Mouse (Mus musculus) kidney, postnatal 14 days (tissue): ENCODE data around the gene Fam102a.

Experiments used
- DNase-seq: peaks from one replicate; pipeline ENCODE4 v3.0.0; 2022; ENCODE audit warnings: mixed read lengths

Gene Fam102a

DNA sequence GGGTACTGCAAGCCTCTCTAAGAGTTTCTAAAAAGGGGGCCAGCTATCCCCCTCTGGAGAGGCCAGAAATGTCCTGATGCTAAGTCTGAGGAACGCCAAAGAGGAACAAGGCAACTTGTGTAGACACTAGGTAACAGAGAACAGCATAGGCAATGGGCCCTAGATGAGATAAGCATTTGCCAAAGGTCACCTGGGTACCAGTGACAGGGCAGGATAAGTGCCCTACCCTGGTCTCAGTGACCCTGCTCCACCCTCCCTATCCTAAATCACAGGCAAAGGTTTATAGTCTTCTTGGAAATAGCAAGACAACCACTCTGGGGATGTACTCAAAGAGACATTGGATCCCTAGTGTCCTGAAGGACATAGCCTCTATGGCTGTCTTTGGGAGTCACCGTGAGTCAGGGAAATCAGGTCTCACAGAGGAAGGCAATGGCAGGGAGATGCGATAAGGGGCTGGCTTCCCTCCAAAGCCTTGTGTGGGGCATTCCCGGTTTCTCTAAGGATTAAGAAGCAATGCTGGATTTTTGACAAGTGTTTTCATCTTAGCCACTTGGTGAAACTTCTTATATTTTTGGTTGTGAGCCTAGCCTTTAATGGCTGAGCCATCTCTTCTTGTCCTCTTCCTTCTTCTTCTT, 17.8 kb upstream of the Fam102a start:
- peak; percentile 38 for DNase-seq

DNA sequence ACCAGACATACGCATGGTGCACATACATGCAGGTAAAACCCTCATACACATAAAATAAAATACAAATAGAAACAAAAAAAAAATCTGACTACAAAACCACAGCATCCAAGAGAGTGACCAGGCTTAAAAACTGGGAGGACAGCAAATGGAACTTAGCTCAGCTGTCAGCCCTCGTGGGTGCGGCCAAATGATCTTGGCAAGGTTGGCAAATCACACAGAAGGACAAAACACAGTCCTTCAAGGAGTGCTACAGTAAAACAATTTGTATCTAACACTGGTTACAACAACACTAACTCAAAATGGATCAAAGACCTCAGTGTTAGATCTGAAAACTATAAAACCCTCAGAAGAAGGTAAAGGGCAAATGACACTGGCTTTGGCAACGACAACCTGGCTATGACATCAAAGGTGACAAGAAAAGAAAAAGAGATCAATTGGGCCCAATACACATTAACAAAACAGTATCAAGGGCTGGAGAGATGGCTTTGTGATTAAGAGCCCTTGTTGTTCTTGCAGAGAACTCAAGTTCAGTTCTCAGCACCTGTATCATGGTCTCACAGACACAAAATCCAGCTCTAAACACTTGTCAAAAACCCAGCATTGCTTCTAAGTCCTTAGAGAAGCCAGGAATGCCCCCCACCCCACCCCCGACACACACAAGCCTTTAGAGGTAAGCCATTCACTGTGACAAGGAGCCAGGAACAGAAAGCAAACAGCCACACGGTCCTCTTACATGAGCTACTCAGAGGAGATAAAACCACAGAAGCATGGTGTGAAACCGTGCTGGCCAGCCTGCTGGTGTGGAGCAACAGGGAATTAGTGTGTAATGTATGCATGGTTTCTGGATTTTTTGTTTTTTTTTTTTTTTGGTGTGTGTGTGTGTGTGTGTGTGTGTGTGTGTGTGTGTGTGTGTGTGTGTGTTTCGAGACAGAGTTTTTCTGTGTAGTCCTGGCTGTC, 14.8 kb upstream of the Fam102a start:
- DNase-seq: no peak

- DNase-seq: peak; percentile 77
Measured at GRCm38 (mm10) chr2:32524536-32525031, 10.5 kb upstream of the Fam102a start.

DNA sequence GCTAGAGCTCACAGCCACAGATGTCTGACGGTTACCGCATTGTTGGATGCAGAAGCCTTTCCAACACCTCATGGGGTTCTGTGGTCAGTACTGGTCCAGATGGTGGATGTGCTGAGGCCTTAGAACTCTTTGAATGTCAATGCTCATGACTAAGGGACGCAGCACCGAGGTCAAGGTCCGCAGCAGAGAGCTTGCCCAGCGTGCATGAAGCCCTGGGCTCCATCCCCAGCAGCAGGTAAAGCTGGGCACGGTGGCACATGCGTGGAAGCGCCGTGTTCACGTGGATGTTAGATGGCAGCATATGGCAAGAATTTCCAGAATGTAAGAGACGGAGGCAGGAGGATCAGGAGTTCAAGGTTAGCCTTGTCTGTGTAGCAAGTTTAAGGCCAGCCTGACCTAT, 9.3 kb upstream of the Fam102a start:
- no peak for DNase-seq

GRCm38 (mm10) chr2:32527468-32527966, 7.6 kb upstream of the Fam102a start:
- DNase-seq: peak; percentile 83

DNA sequence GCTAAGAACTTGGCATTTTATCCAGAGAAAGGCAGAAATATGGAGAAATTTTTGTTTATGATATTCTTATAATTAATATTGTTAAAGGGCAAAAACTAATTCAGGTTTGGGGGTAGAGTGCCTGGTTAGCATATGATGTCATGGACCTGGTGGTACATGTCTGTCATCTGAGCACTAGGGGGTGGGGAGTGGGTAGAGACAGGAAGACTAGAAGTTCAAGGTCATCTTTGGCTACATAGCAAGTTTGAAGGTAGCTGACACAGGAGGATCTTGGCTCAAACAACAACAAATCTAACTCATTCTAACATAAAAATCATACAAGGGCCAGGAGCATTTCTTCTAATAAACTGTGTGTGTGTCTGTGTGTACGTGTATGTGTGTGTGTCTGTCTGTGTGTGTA, 6.8 kb upstream of the Fam102a start:
- DNase-seq: no peak

DNA sequence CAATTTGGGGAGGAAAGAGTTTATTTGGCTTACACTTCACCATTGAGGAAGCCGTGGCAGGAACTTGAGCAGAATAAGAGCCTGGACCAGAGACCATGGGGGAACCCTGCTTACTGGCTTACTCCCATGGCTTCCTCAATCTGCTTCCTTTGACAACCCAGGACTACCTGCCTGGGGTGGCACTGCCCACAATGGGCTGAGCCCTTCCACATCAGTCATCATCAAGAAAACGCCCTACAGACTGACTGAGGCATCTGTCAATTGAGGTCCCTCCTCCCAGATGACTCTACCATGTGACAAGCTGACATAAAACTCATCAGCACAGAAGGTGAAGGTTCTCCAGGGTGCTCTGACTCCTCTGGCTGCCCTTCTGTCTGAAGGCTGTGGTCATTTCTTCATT, 4.7 kb upstream of the Fam102a start:
- DNase-seq: no peak

DNA sequence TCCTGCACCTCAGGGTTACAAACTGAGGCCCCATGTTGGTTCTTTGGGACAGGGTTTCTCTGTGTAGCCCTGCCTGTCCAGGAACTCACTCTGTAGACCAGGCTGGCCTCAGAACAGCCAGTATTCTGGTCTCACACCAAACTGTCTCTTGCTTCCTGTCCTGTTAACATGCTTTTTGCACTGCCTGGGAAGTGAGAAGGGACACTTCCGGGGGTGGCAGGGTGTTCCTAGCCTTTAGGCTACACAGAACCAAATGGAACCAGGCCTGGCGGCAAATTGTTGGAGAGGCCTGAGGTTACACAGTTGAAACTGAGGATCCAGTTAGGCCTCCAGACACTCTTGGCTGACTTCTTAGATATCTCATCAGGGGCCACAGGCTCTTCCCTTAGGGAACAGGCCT, 2.0 kb upstream of the Fam102a start:
- DNase-seq: no peak

GRCm38 (mm10) chr2:32534061-32534732, 935 bp upstream of the Fam102a start:
- peak; percentile 75 for DNase-seq

- peak; percentile 88 for DNase-seq
Measured at GRCm38 (mm10) chr2:32535501-32535991, 414 bp downstream of the Fam102a start.

DNA sequence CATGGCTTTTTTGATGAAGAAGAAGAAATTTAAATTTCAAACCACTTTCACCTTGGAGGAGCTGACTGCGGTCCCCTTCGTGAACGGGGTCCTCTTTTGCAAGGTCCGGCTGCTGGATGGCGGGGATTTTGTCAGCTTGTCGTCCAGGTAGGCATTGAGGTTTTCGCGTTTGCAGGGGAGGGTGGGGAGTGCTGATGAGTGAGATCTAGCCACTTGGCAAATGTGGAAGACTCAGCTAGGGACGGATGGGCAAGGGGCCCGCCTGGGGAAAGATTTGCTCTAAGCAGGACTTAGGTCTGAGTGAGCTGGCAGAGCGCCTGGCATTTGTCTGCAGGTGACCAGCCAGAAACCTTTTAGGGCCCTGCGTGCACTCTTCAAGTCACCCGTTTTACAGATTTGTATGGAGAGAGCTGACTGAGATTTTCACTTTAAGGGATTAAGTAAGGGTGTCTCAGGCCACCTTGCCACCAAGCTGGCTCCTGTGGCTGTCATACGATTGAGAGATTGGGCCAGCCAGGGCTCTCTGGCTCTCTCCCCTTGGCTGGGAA, 1.0 kb downstream of the Fam102a start:
- DNase-seq: peak; percentile 72

DNA sequence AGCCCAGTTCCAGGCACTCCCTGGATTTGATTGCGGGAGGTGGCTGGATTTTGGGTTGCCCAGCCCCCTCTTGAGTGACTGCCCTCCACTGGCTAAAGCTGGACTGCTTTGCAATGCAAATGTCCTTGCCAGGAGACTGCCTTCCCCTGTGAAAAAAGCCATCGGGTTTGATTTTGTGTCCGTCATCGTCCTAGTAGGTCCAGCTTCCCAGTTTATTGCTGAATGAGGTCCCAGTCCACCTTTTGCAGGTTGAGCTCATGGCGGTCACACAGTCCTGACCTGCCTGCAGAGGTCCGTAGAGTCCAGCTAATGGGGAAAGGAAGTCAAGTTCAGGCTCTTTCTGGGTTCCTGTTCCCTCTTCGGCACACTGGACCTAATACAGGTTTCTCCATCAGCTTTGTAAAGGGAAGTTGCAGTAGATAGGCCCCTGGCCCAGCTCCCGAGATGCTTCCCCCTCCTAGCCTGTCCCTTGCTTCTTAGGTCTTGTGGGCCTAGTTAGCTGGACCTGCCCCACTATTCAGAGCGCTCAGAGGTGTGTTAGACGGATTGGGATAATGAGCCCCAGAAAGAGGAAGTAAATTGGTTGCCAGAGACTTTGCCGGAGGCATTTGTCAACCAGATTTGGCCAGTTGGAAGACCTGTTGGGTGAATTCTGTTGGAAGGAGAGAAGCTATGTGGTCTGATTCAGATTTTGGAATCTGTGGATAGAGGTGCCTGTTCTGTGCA, 1.7 kb downstream of the Fam102a start:
- DNase-seq: peak; percentile 75

DNA sequence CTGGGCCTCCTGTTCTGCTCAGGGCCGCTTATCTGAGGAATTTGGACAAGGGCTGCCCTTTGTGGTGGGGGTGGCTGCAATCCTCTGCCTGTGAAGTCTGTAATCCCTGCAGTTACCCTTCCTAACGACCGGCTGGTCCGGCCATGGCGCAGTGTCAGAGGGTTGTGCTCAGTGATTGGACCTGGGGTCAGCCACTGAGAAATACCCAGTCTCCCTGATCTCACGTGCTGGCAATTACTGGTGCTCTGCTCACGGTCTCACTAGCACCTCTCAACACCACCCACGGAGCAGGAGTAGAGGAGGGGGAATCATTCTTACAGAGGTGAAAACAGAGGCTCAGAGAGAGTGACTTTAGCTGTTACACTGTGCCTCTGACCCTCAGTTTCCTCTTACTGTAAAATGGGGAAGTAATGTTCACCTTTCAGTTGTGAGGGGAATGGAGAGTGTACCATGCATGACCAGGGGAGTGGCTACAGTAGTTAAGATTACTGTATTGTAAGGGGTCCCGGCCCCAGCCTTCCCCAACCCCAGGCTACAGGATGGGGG, 2.3 kb downstream of the Fam102a start:
- DNase-seq: peak; percentile 65

DNA sequence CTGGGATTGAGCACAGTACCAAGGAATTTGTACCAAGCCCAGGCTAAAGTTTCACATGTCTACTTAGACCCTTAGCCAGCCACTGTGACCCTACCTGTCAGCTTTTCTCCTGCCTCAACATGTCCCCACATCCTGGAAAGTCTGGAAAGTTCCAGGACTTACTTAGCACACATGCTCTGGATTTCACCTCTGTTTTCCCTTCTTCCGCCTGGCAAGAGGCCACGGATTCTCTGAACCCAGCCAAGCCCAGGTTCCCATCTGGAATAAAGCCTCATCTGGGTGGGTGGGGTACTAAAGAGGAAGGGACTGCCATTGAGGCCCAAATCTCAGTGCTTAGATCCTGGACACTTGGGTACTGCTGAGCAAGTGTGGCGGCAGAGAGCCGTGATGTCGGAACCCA, 2.8 kb downstream of the Fam102a start:
- peak; percentile 62 for DNase-seq

GRCm38 (mm10) chr2:32538461-32538860, 3.3 kb downstream of the Fam102a start:
- DNase-seq: no peak

DNA sequence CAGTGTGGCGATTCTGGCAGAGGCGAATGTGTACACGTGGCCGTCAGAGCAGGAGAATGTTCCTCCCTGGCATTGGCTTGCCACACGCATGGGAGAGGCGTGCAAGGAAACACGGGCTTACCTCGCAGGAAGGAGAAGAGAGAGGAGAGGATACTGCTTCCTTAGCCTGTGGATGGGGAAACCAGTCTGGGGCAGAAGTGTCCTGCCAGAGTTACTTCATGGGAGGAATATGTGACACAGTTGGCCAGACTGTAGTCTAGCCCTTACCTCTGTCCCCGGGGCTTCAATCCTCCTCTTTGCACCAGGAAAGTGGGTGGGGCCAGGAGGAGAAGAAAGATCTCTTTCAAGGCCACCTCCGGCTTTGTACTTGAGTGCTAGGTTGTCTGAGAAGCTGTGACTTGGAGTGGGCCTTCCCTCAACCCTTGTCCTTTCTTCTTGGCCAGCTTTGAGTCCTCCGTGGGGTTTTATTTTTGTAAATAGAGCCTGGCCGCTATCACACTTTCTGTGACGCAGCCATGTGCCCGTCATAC, 4.4 kb downstream of the Fam102a start:
- DNase-seq: no peak

GRCm38 (mm10) chr2:32541333-32541908, 6.3 kb downstream of the Fam102a start:
- no peak for DNase-seq

GRCm38 (mm10) chr2:32541986-32542573, 6.9 kb downstream of the Fam102a start:
- DNase-seq: no peak

- no peak for DNase-seq
Measured at GRCm38 (mm10) chr2:32543031-32543449, 7.9 kb downstream of the Fam102a start.

DNA sequence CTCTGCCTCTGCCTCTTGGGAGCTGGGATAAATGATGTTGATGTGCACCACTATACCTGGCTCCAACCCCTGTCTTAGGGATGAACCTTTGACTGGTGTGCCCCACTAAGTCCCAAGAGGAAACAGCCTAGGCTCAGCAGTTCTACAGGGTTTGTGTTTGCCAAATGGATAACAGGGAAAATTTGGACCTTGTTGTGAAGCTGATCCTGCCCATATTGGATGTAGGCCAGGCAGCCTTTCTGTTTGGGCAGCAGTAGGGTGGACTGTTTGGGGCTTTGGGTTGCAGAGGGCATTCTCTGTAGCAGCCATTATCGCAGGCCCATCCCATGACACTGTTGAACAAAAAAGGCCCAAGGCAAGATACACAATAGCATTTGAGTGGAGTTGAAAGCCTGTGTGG, 11.8 kb downstream of the Fam102a start:
- DNase-seq: no peak

DNA sequence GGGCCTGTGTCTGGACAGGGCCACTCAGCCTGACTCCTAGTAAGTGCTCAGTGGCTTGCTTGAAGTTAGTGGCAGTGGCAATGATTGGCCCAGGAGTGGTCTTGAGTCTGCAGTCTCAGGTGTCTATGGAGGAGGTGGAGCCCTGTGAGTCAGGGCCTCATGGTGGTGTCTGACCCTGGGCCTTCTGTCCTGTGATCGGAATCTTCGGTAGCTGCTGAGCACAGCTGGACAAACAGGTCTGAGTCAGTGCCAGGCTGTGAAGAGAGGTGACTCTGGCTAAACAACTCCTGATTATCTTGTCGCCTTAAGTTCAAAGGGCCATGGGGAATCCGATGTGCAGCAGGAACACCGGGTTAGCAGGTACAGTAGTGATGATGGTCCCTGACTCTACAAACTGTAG, 12.2 kb downstream of the Fam102a start:
- no peak for DNase-seq
